Mouse (Mus musculus) E14TG2a.4 (cell line): Measurements from ENCODE around the gene Fmc1.
"Not testable (repeated sequence)": the region's sequence is repeated elsewhere in the genome, so short reads cannot be mapped to it uniquely, and the experiment has no call there.

Source experiments
- CTCF ChIP-seq: conservative IDR thresholded peaks from 2 replicates; pipeline ENCODE4 v1.5.1; 2014; ENCODE audit warnings: low read length
- NANOG ChIP-seq: IDR thresholded peaks from 2 replicates; pipeline ENCODE4 v1.6.1; 2014; ENCODE audit warnings: borderline replicate concordance, low read length, mixed read lengths
- POU5F1 ChIP-seq: IDR thresholded peaks from 2 replicates; pipeline ENCODE4 v1.6.1; 2014; ENCODE audit warnings: low read length, borderline replicate concordance

DNA sequence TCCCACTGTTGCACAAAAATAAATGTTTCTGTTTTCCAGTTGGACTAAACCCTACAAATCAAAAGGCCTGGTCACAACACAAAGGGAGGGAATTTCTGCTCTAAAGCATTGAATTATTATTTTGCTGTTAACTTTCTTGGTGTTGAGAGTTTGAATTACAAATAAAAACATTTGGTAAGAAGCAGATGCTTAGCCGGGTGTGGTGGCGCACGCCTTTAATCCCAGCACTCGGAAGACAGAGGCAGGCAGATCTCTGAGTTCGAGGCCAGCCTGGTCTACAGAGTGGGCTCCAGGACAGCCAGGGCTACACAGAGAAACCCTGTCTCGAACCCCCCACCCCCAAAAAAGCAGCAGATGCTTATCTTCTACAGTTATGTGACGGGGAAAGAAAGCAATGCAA lies 15.3 kb downstream of the Fmc1 start:
- not testable (repeated sequence) for TF ChIP-seq CTCF, NANOG, POU5F1
